Mouse (Mus musculus): ENCODE measurements at regions not wholly inside any gene's neighbourhood (a gene's known extent, or its start where the extent isn't known, plus 50 kb on each side); places are given as distances from the start of the nearest gene placed in this dataset.
A peak's percentile ranks its signal among the peaks of the same experiment; 100 is the strongest.

DNA sequence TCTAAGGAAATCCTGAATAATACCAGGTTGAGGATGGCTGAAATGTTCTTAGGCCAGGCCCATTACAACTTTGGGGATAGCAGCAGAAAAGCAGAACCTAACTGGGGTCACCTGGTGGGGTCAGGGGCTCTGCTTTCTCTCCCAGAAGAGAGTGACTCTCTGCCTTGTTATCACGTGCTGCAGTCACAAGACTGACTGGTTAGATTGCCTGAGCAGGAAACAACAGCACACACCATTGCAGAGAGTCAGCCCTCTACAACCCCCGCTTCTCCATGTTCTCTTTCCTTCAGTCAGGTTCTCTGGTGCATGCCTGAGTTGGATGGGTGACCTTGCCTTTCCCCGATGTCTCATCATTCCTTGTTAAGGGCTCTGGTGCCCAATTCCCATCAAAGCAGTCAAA lies 91.2 kb upstream of the Hsd17b12 start:
- intact Hi-C loops (cut with DNase I): no loop called here

DNA sequence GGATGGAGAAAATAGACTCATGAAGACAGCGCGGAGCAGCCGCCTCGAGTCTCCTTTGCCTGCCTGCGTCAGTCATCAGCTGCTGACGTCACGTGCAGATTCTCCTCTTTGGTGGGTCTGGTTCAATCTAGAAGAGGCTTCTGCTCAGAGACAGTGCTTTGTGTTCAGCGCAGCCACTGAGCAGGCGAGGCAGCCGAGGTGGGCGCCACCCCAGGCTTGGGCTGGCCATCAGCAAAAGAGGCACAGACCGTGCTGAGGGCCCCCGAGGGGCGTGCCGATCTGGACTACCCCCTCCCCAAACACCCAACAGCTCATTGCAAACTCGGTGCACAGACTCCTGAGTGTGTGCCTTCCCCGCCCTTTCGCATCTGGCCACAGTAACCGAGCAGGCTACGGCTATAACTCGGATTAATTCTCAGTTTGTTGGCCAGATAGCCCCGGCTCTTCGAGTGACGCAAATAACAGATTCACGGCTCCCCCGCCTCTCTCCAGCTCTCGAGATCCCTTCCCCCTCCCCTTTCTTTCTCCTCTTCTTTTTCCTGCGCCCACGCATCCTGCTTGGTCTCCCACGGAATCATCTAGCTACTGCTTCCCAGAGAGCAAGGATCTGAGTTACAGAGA lies 89.2 kb upstream of the Hsd17b12 start:
- no peak for DNase-seq
- intact Hi-C loops (cut with DNase I): no loop called here

More for the DNA sequence above, 91.2 kb upstream of the Hsd17b12 start:
- DNase-seq: no peak

DNA sequence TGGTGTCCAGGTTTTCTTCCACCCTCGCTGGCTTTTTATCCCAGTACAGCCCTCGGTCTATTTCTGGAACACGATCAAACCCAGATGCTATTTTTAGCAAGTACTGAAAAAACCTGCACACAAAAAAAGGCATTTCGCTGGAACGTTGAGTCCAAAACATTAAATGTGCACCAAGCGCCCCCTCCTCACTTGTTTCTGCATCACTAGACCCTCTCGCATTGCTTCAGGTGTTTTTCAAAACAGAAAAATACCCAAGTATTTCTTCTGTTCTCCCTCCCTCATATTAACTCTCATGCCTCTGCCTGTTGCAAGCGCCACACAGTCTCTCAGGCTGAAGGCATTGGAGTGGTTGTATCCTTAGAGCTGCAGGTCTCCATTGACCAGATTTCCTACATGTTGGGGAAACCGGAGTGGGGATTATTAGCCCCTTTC lies 88.4 kb upstream of the Hsd17b12 start:
- intact Hi-C loops (cut with DNase I): no loop called here
- DNase-seq: no peak

DNA sequence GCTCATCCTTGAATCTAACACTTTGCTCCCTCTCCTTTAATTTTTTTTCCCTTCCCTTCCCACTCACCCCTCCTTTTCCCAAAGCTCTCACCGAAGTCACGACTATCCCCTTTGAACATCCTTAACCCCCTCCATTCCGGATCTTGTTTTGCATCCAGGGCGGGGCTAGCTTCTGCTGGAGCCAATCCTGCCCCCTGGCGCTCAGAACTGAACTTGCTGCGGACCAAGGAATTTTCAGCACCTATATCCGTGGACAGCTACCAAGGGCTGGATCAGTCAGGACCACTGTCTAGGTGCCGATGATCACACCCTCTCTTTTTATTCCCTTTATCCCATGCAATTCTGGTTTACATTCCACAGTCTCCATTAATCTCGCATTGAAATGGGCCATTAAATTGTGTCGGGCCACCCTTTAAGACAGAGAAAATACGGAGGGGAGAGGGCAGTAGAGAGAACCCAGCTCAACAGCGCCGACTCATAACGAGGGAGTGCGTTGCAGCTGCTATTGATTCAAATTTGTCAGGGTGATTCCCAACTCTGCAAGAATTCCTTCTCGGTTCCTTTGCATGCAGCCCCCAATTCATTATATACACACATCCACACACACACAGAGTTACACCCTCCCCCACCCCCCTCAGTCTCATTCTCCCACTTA lies 87.7 kb upstream of the Hsd17b12 start:
- peak; percentile 73 to 74 for DNase-seq
- intact Hi-C loops (cut with DNase I): loop anchor here (1.0 to 2.0 kb wide), 2 partner anchors 191 to 210 kb away; no protein-coding TSS in a partner anchor

DNA sequence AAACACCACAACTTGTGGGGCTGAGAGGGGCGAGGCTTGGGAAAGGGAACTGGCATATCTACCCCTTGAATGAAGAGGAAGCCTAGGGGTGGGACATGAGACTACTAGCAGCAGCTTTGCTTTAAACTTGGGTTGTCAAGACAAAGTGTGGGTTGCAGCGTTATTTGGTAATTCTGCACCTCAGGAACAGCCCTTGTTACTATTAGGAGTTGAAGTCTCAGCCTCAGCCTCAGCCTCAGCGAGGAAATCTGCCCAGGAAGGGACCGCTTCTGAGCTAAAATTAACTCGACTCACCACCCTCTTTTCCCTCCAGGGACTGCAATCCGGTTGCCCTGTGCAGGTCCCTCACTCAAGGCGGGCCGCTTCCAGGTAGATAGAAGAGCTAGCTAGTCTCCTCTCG lies 86.4 kb upstream of the Hsd17b12 start:
- no peak for DNase-seq
- intact Hi-C loops (cut with DNase I): loop anchor here (2.0 kb wide), 1 partner anchor 189 kb away; no protein-coding TSS in a partner anchor

DNA sequence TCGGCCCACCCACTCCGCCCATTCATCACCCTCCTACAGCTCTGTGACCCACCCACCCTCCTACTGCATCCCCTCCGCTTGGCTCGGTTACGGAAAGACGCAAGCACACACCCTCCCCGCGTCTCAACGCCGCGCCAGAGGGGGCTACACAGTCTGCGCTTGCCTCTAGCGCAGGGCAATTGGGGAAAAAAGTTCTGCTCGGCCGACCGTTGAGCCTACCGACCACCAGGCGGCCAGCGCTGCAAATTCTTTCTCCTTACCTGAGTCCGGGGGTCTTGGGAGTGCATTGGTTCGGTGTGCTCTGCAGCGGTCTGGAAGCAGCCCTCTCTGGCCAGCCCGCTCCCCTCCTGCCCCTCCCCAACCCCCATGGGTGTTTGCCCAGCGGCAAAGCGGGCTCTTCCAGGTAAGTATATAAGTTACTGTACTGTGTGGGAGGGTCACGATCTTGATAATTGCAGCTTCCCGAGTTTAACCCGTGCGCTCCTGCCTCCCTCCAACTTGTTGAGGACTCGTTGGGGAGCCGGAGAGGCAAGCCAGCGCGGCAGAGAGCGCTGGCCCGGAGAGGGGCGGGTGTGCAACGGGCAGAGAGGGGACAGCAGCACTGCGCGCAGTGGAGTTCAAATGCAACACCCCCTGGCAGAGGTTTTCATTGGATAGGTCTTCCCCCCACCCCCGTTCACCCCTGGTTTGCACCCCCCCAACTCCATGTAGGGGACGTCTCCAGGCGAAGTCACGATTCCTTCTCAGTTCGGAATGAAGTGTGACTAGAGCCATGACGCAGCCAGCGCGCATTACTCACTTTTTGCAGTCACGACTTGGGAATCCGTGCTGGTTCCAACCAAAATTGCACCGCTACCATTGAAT lies 85.5 kb upstream of the Hsd17b12 start:
- intact Hi-C loops (cut with DNase I): no loop called here
- no peak for DNase-seq

DNA sequence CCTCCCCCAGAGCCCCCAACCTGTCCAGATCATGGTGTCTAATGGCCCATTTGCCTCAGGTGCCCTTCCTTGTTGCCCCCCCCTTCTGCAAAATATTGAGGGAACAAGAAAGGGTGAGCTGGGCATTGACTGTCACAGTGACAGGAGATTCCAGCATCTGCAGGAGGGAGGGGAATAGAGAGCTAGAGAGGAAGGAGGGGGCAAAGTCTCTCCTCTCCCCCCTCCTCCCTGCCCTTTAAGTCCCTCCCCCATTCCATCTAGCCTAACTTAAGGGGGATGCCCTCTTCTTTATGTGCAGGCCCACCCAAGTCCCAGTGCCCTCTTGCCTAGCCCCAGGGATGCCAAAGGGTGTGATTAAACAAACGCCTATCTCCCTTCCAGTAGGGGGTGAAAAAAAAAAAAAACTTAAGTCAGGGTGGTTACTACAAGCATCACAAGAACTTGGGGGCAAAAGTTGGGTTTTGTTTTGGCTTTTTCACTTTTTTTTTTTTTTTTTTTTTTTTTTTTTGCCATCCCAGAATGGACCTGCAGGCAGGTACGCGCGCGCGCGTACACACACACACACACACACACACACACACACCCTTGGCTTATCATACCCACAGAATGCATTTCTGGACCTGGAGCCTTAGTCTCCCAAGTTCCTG lies 84.8 kb upstream of the Hsd17b12 start:
- DNase-seq: no peak
- intact Hi-C loops (cut with DNase I): no loop called here

DNA sequence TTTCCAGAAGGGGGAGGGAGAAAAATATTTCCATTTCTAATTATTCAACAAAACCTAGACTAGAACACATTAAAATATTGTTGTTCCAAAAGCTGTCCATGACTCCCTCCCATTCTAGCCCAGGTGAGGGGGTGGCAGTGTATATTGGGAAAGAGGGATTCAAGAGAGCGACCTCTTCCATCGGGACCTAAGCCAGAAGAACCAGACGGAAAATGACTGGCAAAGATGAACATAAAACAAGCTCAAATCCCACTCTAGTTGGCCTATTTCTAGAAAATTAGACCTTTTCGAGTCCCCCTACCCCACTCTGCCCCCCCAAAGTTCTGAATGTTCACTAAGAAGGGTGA lies 84.3 kb upstream of the Hsd17b12 start:
- DNase-seq: no peak
- intact Hi-C loops (cut with DNase I): no loop called here

DNA sequence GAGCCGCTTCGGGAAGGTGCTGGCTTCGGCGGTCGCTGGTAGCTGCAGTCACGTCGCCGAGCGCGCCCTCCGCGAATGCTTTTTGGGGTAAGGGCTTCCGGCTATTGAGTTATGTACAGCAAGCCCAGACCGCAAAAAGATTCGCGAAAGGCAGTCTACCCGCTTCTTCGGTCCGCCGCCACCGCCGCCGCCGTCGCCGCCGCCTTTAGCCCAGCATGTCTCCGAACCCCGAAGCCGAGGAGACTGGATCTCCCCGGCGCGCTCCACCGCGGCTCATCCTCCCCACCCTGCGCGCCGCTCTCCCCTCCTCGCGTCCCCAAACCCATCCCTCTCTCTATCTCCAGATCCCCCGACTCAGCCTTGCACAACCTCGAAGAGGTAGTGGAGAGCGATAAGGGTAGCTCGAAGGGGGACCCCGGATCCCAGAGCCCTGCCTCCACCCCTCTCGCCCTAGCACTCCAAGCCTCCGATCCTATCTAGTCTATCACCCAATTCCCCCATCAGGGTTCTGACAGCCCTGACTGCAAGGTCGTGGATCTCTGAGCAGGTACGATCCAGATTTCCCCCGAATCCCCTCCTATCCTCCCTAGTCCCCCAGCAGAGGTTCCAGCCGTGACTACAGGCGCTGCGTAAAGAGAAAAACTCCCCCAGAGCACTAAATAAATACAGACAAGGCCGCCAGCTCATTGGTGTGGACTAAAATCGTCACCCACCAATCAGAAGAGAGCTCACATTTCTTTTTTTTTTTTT lies 83.7 kb upstream of the Hsd17b12 start:
- intact Hi-C loops (cut with DNase I): no loop called here
- DNase-seq: no peak

DNA sequence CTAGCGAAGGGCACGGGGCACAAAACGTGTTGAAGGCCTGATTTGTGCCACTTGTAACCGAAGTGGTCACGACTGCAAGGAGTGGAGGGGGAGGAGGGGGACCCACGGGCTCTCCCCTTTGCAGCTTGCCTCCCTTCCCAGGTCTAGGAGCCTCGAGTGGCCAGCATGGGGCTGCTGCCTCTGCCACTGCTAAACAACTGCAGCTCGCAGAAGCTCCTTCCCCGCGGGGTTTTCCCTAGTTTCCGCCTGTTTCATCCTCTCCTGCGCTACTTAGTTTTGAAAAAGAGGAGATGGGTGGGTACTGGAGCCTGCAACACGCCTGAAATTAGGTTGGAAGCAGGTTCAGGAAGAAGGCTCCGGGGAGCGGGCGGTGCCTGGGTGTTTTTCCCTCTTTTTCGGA lies 82.6 kb upstream of the Hsd17b12 start:
- intact Hi-C loops (cut with DNase I): no loop called here
- no peak for DNase-seq

DNA sequence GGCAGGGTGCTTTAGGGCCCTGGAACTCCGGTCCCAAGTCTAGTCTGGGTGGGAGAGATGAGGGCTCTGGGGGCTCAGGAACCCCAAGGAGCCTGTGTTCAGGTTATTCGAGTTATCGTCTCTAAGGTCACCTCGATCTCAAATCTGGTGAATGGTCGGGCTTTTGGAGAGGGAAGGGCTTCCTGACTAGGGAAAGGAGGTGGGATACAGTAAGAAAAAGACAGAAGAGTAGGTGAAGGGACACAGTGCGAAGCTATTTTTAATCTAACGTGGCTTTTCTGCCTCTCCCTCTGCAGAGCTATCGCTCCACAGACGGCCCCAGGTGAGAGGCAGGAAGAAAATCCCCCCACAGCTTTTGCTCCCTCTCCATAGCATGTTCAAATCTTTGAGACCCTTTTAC lies 81.8 kb upstream of the Hsd17b12 start:
- intact Hi-C loops (cut with DNase I): no loop called here
- no peak for DNase-seq

DNA sequence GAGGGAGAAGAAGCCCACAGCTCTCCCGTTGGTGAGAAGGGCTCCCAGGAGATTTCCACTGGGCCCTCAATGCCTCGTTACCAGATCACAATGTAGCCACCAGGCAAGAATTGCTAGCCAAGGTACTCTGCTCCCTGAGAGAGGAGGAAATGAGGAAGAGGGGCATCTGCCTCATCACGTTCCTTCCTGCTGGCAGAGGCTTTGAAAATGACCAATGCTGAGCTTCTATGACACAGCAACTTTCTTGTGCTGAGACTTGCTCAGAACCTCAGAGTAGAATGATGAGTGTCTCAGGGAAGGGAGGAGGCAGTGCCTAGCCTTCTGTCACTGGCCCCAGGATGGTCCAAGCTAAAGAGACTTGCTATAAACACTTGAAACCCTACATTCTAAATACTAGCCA lies 78.7 kb upstream of the Hsd17b12 start:
- no peak for DNase-seq
- intact Hi-C loops (cut with DNase I): no loop called here

DNA sequence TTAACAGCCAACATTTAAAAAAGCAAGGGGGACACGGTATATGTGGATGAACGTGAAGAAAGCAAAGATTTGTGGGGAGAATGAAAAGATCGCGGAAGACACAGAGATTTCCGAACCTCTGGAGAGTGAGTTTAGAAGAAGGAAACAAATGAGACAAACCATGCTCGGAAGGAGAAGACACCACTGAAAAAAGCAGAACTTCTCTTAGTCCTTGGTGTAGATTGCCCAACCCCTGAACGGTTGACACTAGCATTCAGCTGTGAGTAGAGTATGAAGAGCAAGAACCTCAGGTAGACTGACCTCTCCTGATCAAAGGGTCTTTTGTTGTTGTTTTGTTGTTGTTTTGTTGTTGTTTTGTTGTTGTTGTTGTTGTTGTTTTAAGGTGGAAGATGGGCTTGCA lies 75.8 kb upstream of the Hsd17b12 start:
- intact Hi-C loops (cut with DNase I): no loop called here
- DNase-seq: no peak

DNA sequence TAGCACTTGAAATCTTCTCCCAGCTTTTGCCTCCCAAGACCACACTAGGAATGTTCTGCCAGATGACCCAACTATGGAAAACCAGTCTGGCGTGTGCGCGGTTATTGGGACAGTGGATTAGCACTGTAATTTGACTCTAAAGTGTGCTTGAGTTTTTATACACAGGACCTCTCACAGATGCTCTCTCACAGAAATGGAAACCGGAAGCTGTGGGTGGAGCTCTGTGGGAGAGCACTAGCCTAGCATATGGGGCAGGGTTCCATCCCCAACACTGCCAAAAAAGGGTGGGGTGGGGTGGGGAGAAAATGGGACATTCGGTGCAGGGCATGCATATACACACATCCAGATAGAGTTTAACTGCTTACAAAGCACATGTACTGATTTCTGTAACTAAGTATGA lies 61.7 kb upstream of the Hsd17b12 start:
- intact Hi-C loops (cut with DNase I): no loop called here
- no peak for DNase-seq

DNA sequence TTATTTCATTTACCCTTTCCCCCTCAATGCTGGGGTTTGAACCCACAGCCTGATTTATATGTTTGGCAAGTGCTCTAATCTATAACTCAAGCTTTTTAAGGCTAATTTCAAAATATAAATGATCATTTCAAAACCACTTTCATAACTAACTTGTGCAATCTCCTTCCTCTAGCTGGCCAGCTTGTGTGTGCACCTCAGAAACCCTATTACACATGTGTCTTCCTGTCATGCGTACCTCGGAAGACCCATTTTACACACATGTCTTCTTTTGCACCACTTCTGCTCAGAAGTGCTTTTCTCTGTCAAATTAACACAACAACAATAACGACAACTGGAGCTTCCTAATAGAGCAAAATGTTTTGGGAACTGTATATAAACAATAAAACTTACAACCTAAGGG lies 59.7 kb upstream of the Hsd17b12 start:
- no peak for DNase-seq
- intact Hi-C loops (cut with DNase I): no loop called here

DNA sequence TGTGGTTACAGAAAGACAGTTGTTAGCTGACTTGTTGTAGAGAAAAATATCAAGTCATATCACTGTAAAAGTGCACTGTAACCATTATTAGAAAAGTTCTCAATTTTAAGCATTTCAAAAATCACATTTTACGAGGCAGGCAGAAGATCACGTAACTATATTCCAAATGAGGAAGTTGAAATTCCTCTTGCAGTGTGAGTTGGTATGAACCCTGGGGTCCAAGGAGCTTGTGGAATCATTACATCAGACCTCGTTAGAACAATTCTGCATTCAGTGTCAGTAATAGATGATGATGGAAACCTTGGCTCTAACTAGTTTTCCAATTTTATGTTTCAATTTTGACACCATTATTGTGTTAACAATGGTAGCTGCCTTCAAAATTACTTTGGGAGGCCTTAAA lies 57.7 kb upstream of the Hsd17b12 start:
- intact Hi-C loops (cut with DNase I): no loop called here
- no peak for DNase-seq

Small RNAs in the stretch of these regions (microRNA-seq; reads per million reads assigned to microRNA genes)
- gene Mir129-2 (ENCODE audit: borderline number of aligned reads in 2 of 2) (0 reads per million in 2 experiments), gene Mir129b (ENCODE audit: borderline number of aligned reads in 2 of 2) (0 reads per million in 2 experiments)

All from heart, postnatal 36 days (tissue).